Mouse (Mus musculus): ENCODE measurements around the gene Vmn1r107. TPM values are rescaled to one million over a fixed set of nuclear protein-coding genes. Genes with fewer than 3 reads are reported as not detected.
"Not testable (repeated sequence)": the region's sequence is repeated elsewhere in the genome, so short reads cannot be mapped to it uniquely, and the experiment has no call there.

Vmn1r107 gene
- total RNA-seq (2021): not detected

DNA sequence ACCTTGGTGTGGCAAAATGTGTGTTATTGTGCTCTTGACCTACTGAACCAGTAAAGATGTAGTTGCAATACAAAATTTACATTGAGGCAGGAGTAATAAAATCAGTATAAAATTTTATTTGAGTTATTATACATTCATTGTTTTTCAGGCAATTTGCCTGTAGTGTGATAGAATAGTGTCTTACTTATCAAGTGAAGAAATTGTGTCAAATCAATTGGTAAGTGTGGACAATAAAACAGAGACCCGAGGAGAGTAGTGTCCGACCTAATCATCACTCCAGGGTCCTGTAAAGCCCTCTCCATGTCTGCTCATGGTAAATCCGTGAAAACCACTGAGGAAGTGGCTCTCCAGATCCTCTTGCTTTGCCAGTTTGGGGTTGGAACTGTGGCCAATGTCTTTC is at the start of gene Vmn1r107:
TSS of gene Vmn1r107 (plus strand) at position 301 of the 400 bp plus-strand sequence.
- DNase-seq (ENCODE audit: low spot score); intact Hi-C loops (cut with DNase I): not testable (repeated sequence)

DNA sequence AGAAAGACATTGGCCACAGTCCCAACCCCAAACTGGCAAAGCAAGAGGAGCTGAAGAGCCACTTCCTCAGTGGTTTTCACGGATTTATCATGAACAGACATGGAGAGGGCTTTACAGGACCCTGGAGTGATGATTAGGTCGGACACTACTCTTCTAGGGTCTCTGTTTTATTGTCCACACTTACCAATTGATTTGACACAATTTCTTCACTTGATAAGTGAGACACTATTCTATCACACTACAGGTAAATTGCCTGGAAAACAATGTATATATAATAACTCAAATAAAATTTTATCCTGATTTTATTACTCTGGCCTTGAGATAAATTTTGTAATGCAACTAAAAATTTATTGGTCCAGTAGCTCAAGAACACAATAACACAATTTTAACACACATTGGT is 34.4 kb downstream of the Vmn1r107 start, which contains the start of gene Vmn1r111:
TSS of gene Vmn1r111 (minus strand) at position 101 of the 400 bp plus-strand sequence.
- DNase-seq (ENCODE audit: low spot score); intact Hi-C loops (cut with DNase I): not testable (repeated sequence)

Other genes starting within 250 kb of the Vmn1r107 start
- not detected for gene Vmn1r101, start 226.3 kb upstream of the Vmn1r107 start, total RNA-seq (2021)
- not detected for gene Gm10670, start 194.0 kb upstream of the Vmn1r107 start, total RNA-seq (2021)
- gene Vmn1r103, start 158.4 kb upstream of the Vmn1r107 start, total RNA-seq (2021): not detected
- not detected for gene Vmn1r104, start 135.1 kb upstream of the Vmn1r107 start, total RNA-seq (2021)
- not detected for gene Gm5726, start 123.2 kb upstream of the Vmn1r107 start, total RNA-seq (2021)
- not detected for gene Gm4141, start 92.7 kb upstream of the Vmn1r107 start, total RNA-seq (2021)
- gene Gm4513, start 69.9 kb upstream of the Vmn1r107 start, total RNA-seq (2021): not detected
- gene Vmn1r111, start 34.3 kb downstream of the Vmn1r107 start, total RNA-seq (2021): not detected
- gene Gm10668, start 61.7 kb downstream of the Vmn1r107 start, total RNA-seq (2021): not detected
- gene Vmn1r112, start 102.3 kb downstream of the Vmn1r107 start, total RNA-seq (2021): not detected
- not detected for gene Vmn1r113, start 118.4 kb downstream of the Vmn1r107 start, total RNA-seq (2021)
- gene Vmn1r114, start 143.3 kb downstream of the Vmn1r107 start, total RNA-seq (2021): not detected
- not detected for gene Vmn1r115, start 176.1 kb downstream of the Vmn1r107 start, total RNA-seq (2021)
- gene Vmn1r116, start 203.3 kb downstream of the Vmn1r107 start, total RNA-seq (2021): not detected
- gene Vmn1r117, start 215.2 kb downstream of the Vmn1r107 start, total RNA-seq (2021): not detected
- not detected for gene Vmn1r118, start 243.4 kb downstream of the Vmn1r107 start, total RNA-seq (2021)